Mouse (Mus musculus) cerebellum, adult 8-10 months (tissue): Measurements from ENCODE around the gene Iqcn.

ENCODE experiments used
- DNase-seq: peaks from one replicate; pipeline ENCODE4 v3.0.0; 2022

The Iqcn gene

DNA sequence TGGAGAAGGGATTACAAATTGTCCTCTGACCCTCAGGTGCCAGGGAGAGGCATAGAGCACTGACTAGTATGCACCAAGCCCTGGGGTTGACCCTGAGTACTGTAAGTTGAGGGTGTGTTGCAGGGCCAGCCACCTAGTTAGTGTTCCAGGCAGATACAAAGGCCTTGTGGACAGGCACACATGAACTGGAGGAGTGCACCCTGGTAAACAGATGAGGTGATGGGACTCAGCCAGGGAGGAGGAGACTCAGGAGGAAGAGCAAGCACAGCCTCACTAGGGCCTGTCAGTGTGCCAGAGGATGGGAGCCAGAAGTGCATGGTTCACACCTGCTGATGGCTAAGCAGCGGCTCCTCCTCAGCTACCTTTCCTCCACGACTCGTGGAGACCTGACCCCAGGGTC is 23.2 kb upstream of the Iqcn start:
- no peak for DNase-seq

DNA sequence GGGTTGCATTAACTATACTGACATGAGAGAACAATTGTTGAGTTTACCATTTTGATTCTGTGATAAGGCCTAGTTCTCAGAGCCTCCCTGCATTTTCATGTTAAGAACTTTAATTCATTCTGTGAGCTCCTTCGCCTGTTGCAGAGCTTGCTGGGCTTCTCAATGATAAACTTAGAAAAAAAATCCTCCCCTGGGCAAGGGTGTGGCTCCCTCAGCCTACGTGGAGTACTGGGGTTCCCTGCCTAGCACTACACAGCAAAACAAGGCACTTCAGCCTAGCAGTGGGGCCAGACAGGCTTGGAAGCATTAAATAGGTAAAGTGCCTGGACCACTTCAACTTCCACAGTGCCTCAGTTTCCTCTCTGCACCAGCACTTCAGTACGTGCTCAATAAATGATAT is 21.8 kb upstream of the Iqcn start:
- DNase-seq, result no peak

DNA sequence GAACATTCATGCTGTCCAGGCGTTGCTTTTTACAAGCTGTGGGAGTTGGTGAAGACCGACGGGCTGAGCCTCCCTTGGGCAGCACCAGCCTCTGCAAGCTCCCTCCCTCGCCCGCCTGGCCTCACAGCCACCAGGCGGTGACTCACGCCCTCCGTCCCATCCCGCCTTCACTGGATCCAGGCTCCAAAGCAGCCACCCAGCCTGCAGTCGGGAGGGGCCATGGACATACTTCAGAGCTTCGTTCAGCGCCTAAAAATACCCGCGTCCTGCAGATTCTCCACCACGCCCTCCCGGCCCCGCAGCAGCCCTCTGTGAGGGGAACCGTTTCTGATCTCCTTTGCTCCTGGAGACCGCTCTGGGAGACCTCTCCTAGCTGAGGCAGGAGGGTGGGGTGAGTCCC is 21.1 kb upstream of the Iqcn start:
- DNase-seq, result no peak

DNA sequence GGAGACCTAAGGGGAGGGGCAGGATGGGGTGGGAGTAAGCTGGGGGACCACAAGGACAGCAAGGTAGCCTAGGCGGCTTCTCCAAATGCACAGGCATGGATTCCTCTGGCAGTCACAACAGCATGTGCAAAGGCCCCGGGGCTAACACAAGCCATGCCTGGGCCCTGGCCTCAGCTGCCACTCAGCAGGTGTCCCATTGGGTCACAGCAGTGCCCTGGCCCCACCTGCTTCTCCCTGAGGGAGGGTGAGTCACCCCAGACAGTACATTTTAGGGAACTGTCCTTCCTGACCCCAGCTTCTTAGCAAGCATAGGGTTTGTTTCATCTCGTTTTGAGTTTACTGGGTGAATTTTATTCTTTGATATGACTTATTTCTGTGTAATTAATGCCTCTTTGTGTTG is 20.6 kb upstream of the Iqcn start:
- no peak for DNase-seq

DNA sequence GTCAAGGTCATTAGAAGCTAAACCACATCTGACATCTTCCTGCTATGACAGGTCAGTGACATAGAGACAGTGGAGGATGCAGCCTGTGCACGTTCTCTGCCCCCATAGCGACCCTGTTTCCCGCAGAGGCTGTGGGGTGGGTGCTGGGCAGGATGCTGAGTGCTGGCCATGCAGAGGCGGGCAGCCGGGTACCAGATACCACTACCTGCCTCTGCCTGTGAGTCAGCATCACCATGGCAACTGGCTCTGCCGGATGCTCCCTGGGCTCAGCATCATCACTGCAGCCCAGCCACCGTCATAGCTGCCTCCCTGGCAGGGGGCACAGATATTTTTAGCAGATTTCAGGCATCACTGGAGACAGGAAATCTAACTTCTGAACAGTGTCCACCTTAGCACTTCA is 19.0 kb upstream of the Iqcn start:
- no peak for DNase-seq

DNA sequence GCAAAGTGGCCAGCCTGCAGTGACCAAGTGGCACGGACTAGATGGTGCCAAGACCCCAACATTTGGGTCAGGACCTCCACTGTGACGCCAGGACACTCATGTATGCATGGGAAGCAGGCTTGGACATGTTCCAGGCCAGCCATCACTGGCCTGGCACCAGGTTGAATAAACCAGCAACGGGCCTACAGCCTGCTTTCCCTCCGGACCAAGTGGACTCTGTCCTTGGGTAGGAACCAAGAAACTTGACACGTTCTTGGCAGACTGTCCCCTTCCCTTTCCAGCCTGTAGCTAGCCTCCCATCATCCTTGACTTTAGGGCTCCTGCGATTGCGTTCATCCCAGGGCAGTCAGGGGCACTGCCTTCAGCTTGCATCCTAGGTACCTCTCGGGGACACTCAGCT is 15.7 kb upstream of the Iqcn start:
- DNase-seq, result no peak

DNA sequence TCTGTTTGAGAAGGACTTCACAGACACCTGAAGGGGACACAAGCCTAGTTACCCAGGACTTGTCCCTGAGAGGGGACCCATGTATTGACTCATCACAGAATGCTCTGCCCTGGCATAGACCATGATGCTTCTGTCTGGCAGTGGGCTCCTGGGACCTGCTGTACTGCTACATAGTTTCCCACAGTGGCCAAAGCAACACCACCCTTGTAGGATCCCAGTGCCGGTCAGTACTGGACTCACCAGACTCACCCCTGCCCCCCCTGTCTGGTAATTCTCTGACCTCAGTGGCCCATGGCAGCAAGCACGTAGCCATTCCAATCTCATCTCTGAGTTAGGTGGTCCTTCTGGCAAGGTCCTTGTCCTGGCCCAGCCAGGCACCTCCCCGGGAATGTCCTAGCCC is 15.1 kb upstream of the Iqcn start:
- DNase-seq, result no peak

DNA sequence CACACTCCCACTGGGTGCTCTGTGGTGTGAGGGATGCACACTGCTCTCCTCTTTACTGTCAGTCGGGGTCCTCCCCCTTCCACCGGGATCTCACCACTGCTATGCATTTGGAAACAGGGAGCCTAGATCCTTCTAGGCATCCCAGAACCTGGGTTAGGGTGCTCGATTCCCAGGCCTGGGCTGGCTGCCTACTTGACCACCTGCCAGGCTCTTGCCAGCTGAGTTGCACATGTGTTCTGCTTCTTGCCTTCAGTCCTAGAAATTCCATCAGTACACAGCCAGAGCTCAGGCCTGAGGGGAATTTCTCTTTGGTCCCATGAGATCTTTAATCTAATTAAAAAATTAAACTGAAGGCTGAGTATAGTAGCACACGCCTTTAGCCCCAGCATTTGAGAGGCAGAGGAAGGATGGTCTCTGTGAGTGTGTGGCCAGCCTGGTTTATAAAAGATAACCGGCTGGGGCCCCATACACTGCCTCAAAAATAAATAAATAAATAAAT is 13.3 kb upstream of the Iqcn start:
- DNase-seq, result no peak

DNA sequence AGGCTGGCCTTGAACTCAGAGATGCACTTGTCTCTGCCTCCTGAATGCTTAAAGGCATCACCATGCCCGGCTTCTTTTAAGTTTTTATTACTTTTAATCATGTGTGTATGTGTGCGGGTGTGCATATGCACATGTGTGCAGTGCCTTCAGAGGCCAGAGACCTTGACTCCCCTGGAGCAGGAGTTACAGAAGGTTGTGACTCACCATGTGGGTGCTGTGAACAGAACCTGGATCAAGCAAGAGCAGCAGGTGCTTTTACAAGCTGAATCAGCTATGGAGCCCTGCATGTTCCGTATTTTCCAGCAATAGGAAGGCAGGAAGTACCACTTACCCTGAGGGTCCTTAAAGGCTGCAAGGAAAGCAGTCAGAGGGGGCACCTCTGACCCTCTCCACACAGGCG is 12.0 kb upstream of the Iqcn start:
- no peak for DNase-seq

DNA sequence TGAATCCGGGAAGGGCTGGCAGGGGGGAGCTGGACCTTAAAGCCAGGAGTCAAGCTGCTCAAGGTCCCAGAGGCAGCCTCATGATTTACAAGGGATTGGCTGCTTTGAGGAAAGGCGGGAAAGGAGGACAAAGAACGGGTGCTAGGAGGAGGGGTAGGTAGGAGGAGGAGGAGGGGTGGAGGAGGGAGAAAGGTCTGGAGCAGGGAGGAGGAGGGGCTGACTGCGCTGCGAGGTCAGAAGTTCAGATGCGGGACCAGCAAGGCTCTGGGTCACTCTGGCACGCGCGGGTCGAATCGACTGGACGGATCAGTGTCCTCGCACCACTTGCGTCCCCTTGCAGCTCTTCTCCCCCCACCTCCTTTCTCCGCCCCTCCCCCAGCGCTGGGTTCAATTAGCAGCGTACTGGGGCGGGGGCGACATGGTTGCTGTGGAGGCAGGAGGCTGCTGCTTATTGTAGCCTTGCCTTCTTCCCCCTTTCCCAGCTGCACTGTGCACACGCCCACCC is 11.5 kb upstream of the Iqcn start:
- DNase-seq, result no peak

DNA sequence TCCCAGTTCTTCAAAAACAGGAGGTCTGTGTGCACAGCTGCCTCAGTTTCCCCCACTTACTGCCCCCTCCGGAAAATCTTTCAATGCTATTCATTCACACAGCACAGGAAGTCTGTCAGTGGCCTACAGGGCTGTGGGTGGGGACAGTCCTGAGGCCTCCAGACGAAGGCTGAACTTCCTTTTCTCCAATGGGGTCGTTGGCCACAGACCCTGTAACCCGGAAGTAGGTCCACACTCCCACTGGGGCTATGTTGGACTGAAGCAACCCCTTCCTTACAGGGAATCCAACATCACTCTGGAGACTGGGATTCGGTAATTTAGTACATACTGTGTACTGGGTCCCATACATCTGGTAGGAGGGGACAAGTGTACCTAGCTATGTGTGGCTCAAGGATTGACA is 9.6 kb upstream of the Iqcn start:
- no peak for DNase-seq

DNA sequence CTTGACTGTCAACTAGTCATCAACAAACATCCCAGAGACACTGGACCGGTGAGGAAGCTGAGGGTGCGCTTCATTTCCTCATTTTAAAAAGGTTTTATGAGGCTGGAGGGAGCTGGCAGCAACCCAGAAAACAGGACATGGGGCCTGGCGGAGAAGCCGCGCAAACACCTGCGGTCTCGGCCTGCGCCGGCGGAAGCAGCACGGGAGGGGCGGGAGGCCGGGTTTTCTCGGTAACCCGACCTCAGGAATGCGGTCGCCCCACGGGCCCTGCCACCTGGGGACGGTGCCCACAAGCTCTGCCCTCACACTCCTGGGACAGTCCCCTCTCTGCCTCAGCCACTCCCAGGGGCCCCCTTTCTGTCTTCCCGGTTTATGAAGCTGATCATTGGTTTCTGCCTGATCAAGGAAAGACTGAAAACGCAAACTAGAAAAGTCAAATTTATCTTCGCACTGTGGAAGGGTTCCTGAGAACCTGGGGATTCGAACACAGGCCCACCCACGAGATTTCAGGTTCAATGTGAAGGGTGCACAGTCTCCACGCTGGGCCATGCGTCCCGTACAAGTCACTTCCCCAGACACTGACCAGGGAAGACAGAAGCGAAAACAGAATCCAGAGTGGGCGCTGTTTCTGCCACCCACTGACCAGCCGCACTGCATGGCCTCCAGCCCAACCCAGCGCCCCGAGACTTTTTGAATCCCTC is 7.8 kb upstream of the Iqcn start:
- DNase-seq, result peak; percentile 60

DNA sequence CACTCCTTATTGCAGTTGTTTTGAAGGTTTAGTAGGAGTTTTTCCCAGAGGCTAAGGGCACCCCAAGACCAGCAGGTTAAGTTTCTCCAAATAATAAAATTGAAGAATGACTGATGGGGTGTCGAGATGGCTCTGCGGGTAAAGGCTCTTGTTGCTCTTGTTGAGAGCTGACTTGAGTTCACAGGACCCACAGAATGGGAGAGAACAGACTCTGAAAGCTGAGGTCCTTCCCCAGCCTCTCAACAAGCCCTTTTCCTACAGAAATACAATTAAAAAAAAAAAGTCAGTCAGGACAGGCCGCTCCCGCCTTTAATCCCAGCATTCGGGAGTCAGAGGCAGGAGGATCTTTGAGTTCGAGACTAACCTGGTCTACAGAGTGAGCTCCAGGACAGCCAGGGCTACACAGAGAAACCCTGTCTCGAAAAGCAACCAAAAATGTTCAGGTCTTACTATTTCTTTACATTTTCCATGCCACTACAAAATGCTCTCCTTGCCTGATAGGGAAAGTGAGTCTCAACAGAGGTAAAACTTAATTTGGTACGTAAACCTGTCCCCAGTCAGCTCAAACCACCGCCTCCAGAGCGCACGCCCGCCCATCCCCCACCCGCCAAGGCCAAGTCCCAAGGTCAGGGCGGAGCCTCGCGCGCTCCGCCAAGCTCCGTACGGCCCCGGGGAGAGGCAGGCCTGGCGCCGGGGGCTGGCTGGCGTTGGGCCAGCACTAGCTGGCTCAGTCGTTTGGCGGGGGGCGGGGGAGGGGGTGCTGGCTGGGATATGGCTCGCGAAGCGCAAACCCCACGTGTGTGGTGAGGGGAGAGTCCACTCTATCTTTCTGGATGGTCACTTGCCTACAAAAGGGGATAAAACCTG is 7.0 kb upstream of the Iqcn start:
- DNase-seq, result peak; percentile 69

DNA sequence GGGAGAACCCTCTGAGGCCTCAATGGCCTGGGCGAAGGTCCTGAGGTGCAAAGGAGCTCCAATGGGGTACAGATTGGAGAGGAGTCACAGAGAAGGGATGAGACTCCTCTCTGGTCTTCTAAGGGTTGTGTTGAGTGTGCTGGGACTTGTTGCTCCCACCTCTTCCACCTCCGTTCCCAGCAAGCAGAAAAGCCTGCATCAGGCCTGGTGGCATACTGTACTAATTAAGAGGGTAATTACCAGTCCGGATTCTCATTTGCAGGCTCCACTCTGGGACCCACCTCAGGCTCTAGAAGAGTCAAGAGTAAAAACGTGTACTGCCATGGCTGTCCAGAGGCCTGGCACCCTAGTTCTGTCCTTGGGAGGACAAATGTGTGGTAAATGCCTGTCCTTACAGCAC is 6.3 kb upstream of the Iqcn start:
- DNase-seq, result no peak

DNA sequence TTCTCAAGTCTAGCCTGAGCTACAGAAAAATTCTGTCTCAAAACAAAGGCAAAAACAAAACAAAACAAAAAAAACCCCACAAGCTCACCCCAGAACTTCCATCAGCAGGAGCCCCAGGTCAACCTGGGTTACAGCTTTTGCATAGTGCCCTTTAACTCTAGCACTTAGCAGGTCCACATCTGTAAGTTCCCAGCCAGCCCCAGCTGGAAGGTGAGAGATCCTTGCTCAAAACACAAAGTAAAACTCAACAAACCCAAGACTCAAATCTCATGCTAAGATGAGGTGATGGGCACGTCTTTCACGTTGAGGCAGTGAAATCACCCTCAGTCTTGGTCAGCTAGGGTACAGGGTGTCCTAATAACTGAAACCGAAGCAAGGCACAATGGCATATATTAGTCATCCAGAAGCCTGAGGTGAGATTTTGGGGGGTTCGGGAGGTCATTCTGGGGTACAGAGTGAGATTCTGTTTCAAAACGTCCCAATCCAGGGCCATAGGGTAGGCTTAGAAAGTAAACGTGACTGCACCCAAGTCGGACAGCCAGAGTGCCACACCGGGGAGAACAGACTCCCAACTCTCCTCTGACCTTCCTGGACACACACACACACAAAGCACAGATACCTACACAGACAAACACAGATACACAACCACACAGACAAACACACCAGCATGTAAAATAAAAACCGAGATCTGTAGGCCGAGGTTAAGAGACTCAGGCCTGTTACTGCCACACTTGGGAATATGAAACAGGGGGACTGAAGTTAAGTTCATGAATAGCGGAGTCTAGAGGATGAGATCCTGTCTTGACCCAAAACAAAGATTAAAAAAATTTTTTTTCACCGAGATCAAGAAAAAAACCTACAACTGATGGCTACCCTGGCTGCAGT is 5.6 kb upstream of the Iqcn start:
- no peak for DNase-seq

DNA sequence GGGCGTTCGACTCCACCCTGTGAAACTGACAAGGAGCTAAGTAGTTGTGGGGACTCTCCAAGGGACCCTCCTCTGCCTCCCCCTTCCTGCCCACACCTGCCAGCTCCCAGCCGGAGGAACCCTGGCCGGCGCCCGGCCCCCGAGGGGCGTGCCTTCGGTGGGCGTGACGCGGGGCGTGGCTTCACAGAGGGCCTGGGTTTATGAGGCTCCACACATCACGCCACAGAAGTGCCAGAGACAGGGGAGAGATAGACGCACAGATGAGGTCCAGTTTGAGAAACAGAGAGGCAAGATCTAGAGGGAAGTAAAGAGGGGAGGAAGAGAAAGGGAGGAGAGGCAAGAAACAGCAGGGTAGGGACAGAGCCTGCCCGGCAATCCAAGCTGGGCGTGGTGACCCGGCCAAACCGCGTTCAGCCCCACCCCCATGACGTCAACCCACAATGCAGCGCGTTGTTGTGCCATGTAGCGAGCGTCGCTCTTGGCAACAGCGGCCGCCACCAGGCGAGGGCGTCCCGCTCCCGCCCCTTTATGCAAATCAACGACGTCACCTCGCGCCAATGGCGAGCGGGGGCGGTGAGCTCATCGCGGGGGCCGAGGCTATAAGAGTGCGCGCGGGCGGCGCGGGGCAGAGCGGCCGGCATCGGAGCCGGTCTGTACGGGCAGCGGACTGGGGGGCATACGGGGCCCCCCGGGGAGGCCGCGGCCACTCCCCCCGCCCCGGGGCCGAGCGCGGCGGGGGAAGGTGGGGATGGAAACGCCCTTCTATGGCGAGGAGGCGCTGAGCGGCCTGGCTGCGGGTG is 4.7 kb upstream of the Iqcn start, which contains the start of gene Jund:
Jund (plus strand) TSS at position 640 of the 800 bp plus-strand sequence.
- peak; percentile 99 for DNase-seq

DNA sequence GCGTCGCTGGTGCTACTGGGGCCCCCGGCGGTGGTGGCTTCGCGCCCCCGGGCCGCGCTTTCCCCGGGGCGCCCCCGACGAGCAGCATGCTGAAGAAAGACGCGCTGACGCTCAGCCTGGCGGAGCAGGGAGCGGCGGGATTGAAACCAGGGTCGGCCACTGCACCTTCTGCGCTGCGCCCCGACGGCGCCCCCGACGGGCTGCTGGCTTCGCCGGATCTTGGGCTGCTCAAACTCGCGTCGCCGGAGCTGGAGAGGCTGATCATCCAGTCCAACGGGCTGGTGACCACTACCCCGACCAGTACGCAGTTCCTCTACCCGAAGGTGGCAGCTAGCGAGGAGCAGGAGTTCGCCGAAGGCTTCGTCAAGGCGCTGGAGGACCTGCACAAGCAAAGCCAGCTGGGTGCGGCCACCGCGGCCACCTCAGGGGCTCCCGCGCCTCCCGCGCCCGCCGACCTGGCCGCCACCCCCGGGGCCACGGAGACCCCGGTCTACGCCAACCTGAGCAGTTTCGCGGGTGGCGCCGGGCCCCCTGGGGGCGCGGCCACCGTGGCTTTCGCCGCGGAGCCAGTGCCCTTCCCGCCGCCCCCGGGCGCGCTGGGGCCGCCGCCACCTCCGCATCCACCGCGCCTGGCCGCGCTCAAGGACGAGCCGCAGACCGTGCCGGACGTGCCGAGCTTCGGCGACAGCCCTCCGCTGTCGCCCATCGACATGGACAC is 4.0 kb upstream of the Iqcn start:
- peak; percentile 74 for DNase-seq

DNA sequence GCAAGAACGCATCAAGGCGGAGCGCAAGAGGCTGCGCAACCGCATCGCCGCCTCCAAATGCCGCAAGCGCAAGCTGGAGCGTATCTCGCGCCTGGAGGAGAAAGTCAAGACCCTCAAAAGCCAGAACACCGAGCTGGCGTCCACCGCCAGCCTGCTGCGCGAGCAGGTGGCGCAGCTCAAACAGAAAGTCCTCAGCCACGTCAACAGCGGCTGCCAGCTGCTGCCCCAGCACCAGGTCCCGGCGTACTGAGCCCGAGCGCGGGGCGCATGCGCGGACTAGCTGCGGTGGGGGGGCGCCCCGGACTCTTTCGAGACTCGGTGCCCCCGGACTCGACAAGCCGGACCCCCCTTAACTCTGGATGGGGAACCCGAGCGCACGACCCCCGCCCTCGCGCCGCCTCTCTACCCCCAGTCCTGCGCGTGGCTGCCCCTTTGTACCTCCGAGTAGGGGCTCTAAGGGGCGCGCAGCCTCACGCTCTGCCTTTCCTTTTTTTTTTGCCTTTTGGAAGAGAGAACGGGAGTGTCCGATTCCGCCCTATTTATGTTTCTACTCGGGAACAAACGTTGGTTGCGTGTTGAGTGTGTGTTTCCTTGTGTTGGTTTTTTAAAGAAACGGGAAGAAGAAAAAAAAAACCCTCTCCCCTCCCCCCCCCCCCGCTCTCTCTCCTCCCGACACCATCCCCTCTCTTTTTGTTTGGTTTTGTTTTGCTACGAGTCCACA is 3.3 kb upstream of the Iqcn start:
- DNase-seq, result peak; percentile 87

DNA sequence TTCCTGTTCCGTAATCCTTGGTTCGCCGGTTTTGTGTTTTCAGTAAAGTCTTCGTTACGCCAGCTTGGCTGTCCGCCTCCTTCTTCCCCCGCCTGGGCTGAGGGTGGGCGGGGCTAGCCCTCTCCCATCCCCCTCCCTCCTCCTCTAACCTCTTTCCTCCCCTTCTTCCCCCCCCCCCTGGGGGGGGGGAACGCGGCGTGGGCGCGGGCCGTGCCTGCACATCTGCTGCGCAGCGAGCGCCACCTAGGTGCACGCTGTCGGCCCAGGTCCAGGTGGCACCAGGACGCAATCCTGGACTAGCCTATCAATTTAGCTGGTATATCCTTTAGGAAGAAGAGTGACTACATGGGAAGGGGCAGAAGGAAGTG is 2.7 kb upstream of the Iqcn start:
- DNase-seq, result peak; percentile 84

DNA sequence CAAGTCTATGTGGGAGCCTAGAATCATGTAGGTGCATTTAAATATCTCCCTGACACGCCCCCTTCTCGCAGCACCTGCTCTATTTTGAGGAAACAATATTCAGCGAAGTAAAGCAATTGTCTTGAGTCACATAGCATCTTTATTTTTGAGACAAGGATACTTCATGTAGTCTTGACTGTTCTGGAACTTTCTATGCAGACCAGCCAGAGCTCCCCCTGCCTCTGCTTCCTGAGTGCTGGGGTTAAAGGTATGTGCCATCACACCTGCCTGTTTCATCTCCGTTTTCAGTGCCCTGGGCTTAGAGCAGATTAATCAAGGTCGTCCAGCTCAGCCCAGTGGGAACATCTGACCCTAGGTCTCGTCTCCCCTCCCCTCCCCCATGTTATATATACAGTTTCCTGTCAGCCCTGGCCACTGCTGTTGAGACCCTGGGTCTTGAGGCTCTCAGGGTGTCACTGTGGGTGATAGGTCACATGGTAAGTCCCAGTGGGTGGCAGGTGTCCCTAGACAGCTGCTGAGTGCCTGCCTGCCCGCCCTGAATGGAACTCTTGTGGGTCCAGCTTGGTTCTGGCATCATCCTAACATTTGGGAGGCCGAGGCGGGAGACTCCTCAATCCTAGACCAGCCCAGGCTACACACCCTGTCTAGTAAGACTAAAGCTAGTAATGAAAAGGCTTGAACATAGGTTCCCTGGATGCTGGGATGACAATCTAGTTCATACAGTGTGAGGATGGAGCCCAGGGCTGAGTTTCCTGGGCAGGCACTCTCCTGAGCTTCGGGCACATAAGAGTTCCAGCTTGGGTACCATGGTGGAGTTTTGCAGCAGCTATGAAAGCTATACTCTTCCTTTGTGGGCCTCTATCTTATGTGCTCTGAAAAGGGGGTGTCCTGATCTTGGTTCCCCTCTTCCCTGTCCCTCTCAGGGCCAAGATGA is 1.9 kb upstream of the Iqcn start:
- no peak for DNase-seq
